Mouse (Mus musculus) T-helper 2 cell (primary cell): Measurements from ENCODE around the gene Wdr86.

Experiments used
- in situ Hi-C: fragments of 300-600 bp; cut with MboI, MseI; formaldehyde crosslinking; loops from one replicate; pipeline ENCODE4 v1.15.1; 2025; ENCODE audit warnings: high pct_unique_total_duplicates

The Wdr86 gene

DNA sequence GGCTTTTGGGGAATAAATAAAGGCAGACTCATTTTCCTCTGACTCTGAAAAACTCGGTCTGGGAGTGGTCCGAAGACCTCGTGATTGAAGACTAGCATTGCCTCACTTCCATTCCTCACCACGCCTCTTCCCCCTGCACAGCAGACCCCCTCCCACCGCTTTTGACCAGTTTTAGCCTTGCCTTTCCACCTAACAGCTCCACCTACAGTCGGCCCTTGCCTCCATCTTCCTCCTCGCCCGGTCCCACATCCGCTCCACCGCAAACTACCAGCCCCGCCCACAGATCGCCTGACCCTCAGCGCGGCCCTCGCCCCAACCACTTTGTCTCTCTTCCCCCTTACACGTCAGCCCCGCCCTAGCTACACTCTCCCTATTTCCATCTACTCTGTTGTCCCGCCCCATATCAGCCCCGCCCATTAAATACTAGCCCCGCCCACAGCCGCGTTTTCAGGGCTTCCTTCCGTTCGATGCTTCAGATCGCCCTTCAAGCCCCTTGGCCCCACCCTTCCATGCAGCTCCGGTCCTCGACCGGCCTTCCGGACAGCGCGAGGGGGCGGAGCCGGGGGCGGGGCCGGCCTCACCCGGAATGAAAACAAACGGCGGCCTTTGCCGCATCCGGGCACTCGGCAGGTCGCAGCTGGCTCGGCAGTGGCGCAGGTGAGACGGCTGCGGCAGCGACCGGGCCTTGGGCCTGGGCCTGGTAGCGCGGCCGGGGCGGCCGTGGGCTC lies 45.0 kb downstream of the Wdr86 start, which contains the start of gene Nub1:
TSS of gene Nub1 (plus strand) at position 167 of the 728 bp plus-strand sequence.
- in situ Hi-C loops: loop anchor here (5.0 to 25.0 kb wide), 2 partner anchors 142 to 1223 kb away; no protein-coding TSS in a partner anchor

DNA sequence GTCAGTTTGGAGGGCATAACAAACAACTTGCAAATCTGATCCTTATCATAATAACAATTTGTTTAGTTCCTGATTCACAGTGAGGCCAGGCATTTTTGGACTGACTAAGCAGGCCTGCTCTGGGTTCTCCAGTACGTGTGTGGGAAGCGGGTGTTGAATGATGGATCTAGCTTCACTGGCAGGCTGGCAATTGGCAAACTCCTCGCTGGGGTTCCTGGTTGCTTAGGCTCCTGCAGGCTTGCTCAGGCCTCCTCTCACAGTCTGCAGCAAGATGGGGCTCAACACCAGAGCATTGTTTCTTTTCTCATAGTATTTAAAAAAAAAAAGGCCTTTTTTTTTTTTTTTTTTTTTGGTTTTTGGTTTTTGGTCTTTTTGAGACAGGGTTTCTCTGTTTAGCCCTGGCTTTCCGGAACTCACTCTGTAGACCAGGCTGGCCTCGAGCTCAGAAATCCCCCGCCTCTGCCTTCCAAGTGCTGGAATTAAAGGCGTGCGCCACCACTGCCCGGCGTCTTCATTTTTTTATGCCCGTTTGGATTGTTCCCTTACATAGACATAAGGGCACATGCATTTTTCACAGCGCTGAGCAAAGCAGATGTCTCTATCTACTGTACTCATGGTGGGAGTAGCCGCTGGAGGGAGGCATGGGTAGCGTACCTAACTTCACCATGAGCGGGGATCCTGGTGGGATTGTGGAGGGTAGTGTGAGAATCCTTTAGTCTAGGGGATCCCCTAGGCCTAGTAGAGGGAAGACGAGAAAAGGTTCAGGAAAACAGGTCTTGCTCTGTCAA lies 45.8 kb downstream of the Wdr86 start:
- in situ Hi-C loops: loop anchor here (5.0 to 25.0 kb wide), 2 partner anchors 143 to 1222 kb away; no protein-coding TSS in a partner anchor

DNA sequence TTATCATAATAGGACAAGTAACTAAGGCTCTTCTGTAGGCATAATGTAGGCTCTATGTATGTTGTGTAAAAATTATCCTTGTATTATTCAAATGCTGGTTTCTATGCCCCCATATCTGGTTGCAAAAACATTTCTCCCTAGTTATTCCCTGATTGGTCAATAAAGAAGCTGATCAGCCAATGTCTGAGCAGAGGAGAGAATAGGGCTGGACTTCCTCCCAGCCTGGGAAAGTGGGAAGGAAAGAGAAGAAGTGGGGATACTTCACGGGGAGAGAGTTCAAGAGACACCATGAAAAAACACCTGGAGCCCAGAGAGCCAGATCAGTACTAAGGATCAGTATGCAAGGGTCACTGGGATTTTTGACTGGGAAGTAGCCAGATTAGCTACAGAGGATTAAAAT lies 49.1 kb downstream of the Wdr86 start:
- in situ Hi-C loops: loop anchor here (25.0 kb wide), 1 partner anchor 1219 kb away; no protein-coding TSS in a partner anchor

DNA sequence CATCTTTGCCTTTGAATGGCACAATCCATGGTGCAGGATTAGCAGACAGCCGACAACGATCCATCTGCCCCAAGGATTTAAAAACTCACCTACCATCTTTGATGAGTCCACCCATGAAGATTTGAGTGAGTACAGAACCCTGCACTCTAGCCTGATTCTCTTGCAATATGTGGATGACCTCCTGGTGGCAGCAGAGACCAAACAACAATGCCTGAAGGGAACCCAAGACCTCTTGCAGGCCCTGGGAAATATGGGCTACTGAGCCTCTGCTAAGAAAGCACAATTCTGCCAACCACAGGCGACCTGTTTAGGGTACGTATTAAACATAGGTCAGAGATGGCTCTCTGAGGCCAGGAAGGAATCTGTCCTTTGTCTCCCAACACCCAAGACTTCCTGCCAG lies 56.3 kb downstream of the Wdr86 start:
- in situ Hi-C loops: no loop called here
